Mouse (Mus musculus) liver, adult 2 months (tissue): ENCODE measurements at regions not wholly inside any gene's neighbourhood (a gene's known extent, or its start where the extent isn't known, plus 50 kb on each side); places are given as distances from the start of the nearest gene placed in this dataset.

ENCODE experiments used
- CTCF ChIP-seq: fragments of 200-500 bp; IDR thresholded peaks from 2 replicates; pipeline ENCODE4 v1.5.1; 2011; ENCODE audit warnings: low read depth, low read length, control low read depth
- POLR2A ChIP-seq: fragments of 200-500 bp; IDR thresholded peaks from 2 replicates; pipeline ENCODE4 v1.6.1; 2011; ENCODE audit warnings: low read length, control low read depth; ENCODE audit not compliant: insufficient read depth; ENCODE audit errors: extremely low read depth

- TF ChIP-seq POLR2A: no peak
- no peak for TF ChIP-seq CTCF
Observed at GRCm38 (mm10) chr11:19602496-19602895, 321.7 kb upstream of the Spred2 start.
